Mouse (Mus musculus) neural tube, embryonic 15.5 days (tissue): ENCODE results near the gene Sox14. TPM values are rescaled to one million over a fixed set of nuclear protein-coding genes. Genes with fewer than 3 reads are reported as not detected.

Source experiments
- ATAC-seq: fragments of 200-750 bp; cut with Nextera tagmentation; 2 replicates; pipeline ENCODE4 v1.8.0; 2017; ENCODE audit warnings: mild to moderate bottlenecking, moderate TSS enrichment, moderate library complexity; ENCODE audit not compliant: low FRiP score
- H3K27ac ChIP-seq: fragments of 300-500 bp; sonication (generic); replicated peaks from 2 replicates; pipeline ENCODE4 v1.5.1; 2015; ENCODE audit warnings: mild to moderate bottlenecking, inconsistent platforms
- H3K27me3 ChIP-seq: fragments of 300-500 bp; sonication (generic); replicated peaks from 2 replicates; pipeline ENCODE4 v1.6.1; 2015; ENCODE audit warnings: inconsistent platforms
- H3K36me3 ChIP-seq: fragments of 300-500 bp; sonication (generic); 2 replicates; pipeline ENCODE4 v1.6.1; 2015; ENCODE audit warnings: inconsistent platforms
- H3K4me1 ChIP-seq: fragments of 300-500 bp; sonication (generic); 2 replicates; pipeline ENCODE4 v1.6.1; 2015; ENCODE audit warnings: inconsistent platforms
- H3K4me2 ChIP-seq: fragments of 300-500 bp; sonication (generic); 2 replicates; pipeline ENCODE4 v1.6.1; 2015; ENCODE audit warnings: inconsistent platforms, mild to moderate bottlenecking, moderate library complexity
- H3K4me3 ChIP-seq: fragments of 300-500 bp; sonication (generic); replicated peaks from 2 replicates; pipeline ENCODE4 v1.5.1; 2015; ENCODE audit warnings: mild to moderate bottlenecking, inconsistent platforms
- H3K9ac ChIP-seq: fragments of 300-500 bp; sonication (generic); replicated peaks from 2 replicates; pipeline ENCODE4 v1.6.1; 2015; ENCODE audit warnings: mild to moderate bottlenecking, inconsistent platforms
- H3K9me3 ChIP-seq: fragments of 300-500 bp; sonication (generic); replicated peaks from 2 replicates; pipeline ENCODE4 v1.6.1; 2016; ENCODE audit warnings: inconsistent platforms
- WGBS: fragments of 180-500 bp; shearing (Covaris S2); methylation state at CpG from one replicate; pipeline ENCODE4 v1.1.7; 2015; ENCODE audit warnings: mixed read lengths; 5-methylcytosine and 5-hydroxymethylcytosine counted together
- polyA plus RNA-seq: library from polyadenylated mRNA; unstranded; fragments of >200 nt; fragmentation: Nextera tagmentation; extraction: Ambion mirVana; gene quantifications from 2 replicates; pipeline ENCODE4 v1.2.1, GENCODE M21; 2015

Gene Sox14
- polyA plus RNA-seq, 1 experiment from 2014 or later, result 10.2 TPM

DNA sequence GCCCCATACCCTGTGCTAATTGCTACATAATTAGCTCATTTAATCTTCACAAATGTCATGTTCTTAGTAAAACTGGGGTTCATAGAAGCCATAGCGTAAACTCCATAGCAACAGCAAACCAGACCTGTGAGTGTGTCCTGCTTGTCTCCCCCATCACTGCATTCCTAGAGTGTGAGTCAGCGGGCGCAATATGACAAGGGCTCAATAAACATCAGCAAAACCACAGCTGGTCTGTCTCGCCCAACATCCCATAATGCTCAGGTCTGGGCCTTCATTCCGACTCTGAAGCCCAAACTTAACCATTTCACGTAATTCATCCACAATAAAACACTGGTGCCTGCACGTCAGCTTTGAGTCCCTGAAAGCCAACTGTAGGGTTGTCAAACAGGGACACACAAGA is 37.1 kb downstream of the Sox14 start:
- H3K9ac ChIP-seq, result no peak overlapping the region
- ATAC-seq, result no peak
- H3K27me3 ChIP-seq, result 0 out of 2 replicates have a peak, but pooled peaks cover 3% of the 10 kb centered on the region
- WGBS, result 73% methylated on average over 7 of the region's 7 CpGs
- H3K4me3 ChIP-seq, result no peak overlapping the region
- H3K9me3 ChIP-seq, result no peaks in the 10 kb centered on the region
- H3K27ac ChIP-seq, result no peak overlapping the region
- no peaks in the 10 kb centered on the region for H3K36me3 ChIP-seq
- peaks cover 10% of the 10 kb centered on the region for H3K4me1 ChIP-seq
- no peak overlapping the region for H3K4me2 ChIP-seq

DNA sequence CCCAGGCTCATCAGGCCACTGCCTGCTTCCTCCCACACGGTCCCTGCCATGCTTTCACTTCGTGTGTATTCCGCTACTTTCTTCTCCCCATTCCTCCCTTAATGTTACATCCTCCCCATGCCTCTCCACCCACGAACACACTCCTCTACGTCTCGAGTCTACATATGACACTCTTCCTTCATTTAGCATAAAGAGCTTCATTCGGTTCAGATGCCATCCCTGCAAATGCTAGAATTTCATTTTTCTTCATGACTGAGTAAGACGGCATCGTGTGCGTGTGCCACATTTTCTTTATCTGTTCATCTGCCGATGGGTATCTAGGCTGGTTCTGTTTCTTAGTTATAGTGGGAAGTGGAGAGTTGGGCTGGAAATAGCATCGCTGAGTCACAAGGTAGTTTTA is 39.3 kb downstream of the Sox14 start:
- H3K9me3 ChIP-seq, result no peaks in the 10 kb centered on the region
- H3K27ac ChIP-seq, result no peak overlapping the region
- no peak overlapping the region for H3K4me2 ChIP-seq
- H3K4me1 ChIP-seq, result peaks cover 10% of the 10 kb centered on the region
- H3K9ac ChIP-seq, result no peak overlapping the region
- 0 out of 2 replicates have a peak, but pooled peaks cover 3% of the 10 kb centered on the region for H3K27me3 ChIP-seq
- no peaks in the 10 kb centered on the region for H3K36me3 ChIP-seq
- 94% methylated on average over 12 of the region's 12 CpGs for WGBS
- ATAC-seq, result no peak
- no peak overlapping the region for H3K4me3 ChIP-seq

- no peak overlapping the region for H3K27ac ChIP-seq
- ATAC-seq, result peak; percentile 84
- no peaks in the 10 kb centered on the region for H3K36me3 ChIP-seq
- H3K4me3 ChIP-seq, result no peak overlapping the region
- H3K4me2 ChIP-seq, result peak overlapping the region; percentile 17; the same call in 1 of the 2 replicates
- no peak overlapping the region for H3K9ac ChIP-seq
- H3K4me1 ChIP-seq, result peaks cover 10% of the 10 kb centered on the region
- 20% methylated on average over 11 of the region's 11 CpGs for WGBS
- H3K9me3 ChIP-seq, result no peaks in the 10 kb centered on the region
- H3K27me3 ChIP-seq, result 0 out of 2 replicates have a peak, but pooled peaks cover 3% of the 10 kb centered on the region
Observed at GRCm38 (mm10) chr9:99835624-99836430, 40.1 kb downstream of the Sox14 start.

Other genes with a start within 250 kb of the Sox14 start
- gene Dzip1l, start 246.7 kb downstream of the Sox14 start, polyA plus RNA-seq, result 8.5 and 9.6 TPM in 2 replicates
- not detected in 2 replicates for gene Cldn18, start 158.9 kb downstream of the Sox14 start, polyA plus RNA-seq